Mouse (Mus musculus) urinary bladder, postnatal 25 days (tissue): ENCODE data around the gene Pdlim1.

ENCODE experiments used
- DNase-seq: peaks from one replicate; pipeline ENCODE4 v3.0.0; 2022; ENCODE audit warnings: low spot score

Gene Pdlim1

DNA sequence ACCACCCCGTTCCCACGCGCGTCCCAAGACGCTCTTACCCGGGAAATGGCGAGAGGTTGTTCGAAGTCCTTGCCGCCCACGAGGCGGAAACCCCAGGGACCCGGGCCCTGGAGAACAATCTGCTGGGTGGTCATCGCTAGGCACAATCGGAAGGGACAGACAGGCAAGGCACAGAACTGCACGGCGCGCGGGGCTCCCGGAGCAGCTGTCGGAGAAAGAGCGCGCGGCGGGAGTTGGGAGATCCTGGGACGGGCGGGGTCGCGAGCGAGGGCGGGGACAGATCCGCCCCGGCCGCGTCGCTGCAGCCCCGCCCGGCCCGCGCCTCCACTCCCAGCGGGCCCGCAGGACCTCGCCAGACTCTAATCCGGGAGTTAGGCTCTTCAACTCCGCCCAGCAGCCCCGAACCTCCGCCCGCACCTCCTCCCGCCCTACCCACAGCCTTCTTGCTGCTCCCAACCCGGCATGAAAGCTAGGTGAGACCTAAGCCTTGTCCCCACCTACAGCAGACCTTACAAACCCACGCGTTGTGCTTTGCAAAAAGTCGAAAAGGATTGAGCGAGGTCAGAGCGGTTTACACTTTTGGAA is at the start of gene Pdlim1:
Pdlim1 (minus strand) TSS at position 535 of the 585 bp plus-strand sequence.
- peak; percentile 76 for DNase-seq

DNA sequence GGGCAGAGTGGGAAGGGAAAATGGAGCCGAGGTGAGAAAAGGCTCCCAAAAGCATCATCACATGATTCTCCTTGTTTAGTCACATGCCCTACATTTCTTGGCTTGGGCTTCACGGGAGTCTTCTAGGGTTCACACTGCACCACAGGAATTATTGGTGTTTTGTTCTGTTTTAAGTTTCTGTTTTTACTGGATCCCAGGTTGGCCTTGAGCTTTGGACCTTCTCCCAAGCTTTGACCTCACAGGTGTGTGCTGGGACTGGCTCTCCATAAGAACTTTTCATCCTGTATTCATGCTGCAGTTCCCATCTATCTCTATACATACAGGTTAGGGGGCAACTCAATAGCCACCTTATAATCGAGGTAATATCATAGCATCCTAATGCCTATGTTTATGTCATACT is 47.6 kb upstream of the Pdlim1 start:
- DNase-seq: no peak

DNA sequence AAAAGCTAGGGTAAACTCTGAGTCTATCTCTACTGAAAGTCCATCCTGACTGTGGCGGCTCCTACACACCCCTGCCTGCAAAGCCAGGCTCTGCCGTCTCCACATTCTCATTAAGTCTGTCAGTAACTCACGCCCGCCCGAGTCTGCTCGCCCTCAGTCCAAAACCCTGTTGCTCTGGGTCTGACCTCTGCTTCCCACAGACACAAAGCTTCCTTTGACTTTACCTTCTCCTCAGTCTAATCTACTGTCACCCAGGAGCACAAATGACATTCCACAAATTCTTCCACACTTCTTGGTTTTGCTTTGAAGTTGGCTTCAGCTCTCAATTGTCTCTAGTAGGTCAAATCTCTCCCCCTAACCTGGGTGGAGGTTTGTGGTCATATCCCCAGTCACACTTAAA is 46.9 kb upstream of the Pdlim1 start:
- DNase-seq: no peak

DNA sequence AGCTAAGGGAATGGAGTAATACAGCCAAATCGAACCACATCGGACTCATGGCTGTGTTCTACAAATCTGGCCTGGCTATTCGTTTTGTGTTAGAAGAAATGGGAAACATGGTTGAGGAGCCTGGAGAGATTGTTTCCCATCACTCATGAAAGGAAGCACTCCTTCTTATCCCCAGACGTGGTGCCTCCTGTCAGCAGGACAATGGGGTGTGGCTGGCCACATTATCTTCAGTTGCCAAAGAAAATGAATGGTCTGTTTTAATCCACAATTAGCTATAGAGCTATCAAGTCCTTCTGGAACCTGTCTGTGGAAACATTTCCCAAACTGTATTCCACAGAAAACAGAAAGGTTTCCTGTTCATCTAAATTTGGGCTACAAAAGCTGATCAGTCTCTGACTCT is 45.4 kb upstream of the Pdlim1 start:
- DNase-seq: no peak

DNA sequence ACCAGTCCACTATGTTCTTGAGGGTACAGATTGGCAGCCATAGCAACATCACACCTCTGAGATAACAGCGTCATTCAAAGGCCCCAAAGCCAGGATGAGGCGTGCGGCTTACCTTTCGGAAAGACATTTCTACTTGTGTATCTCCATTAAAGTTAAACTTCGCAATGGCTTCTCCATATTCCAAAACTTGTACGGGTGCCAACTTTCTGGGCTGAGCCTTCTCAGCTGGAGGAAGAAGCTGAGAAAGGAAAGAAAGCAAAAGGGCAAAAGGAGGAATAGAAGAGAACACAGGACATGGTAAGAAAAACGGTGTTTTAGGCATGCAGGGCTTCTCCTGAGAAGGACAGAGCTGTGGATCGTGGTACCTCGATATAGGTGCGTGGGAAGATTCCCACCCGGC is 42.6 kb upstream of the Pdlim1 start:
- no peak for DNase-seq

DNA sequence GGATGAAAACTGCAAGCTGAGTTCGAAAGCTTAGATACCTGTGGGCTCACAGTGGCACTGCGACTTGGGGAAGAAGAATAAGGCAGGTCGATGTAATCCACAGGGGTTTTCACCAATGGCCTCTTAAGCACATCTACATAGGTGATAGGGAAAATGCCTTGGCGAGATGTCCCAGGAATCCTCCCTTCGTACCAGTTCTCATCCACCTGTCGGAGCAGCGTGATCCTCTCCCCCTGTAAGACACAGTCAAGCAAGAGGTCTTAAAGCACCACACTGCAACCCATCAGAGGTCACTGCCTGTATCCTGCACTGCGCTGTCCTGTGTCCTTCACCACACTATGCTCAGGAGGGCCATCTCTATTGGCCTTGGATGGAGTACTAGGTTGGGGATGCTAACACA is 40.0 kb upstream of the Pdlim1 start:
- no peak for DNase-seq

DNA sequence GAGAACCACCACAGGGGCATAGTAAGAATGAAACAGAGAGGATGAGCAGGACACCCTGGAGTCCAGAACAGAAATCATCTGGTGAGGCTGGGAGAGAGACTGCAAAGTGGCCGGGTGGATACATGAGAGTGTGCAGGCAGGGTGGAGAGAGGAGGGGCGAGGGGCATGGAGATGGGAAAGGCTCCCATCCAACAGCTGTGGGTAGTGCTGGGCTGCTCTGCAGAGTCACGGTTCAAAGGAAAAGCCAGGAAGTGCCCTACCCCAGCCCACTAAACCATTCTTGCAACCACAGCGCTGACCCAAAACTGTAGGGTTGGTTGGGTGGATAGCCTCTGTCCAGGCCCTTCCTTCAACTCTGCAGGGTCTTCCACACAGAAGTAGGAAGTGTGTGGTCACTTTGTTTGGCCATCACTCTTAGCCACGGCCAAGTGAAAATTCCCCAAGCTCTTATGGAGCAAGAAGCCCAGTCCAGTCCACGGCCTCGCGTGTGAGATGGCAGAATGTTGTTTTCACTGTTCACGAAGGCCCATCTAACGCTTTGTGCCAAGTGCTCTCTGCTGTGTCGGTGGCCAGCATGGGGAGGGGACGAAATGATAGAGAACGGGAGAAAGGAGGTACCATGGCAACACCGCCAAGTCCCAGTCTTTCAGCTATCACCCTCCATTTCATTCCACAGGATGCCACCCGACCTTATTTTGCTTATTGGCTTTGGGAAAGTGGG is 38.9 kb upstream of the Pdlim1 start:
- no peak for DNase-seq

DNA sequence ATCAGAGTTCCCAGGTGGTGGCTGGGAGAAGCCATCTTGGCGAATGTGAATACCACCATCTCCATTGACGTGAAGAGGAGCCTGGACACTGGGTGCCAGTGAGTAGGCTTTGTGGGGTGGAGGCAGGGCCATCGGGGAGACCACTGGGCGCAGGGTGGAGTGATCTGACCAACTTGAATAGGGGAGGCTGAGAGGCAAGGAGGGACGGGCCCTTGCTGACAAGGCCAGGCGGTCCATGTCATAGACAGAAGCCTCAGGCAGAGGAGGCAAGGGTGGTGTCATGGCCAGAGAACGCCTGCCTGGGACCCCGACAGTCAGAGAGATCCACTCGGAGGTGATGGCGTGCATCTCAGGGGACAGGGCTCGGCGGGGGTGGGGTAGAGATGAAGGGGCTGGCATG is 38.3 kb upstream of the Pdlim1 start:
- DNase-seq: no peak

DNA sequence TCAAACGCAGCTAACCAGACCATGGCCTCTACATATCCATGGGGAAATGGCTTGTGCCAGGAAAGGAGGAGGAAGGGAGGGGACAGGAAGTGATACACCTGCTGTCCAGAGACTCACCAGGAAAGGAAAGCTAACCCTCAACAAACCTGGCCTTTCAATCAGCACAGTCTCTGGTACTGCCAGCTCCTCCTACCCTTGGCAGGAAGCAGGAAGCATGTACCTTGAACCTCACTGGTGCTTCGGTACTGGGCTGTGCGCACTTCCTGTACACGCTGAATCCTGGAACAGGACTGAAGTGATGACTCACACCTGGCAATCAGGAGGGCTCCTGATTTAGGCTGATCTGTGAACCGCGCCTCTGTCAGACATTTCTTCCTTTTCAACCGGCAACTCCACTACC is 35.9 kb upstream of the Pdlim1 start:
- DNase-seq: no peak

DNA sequence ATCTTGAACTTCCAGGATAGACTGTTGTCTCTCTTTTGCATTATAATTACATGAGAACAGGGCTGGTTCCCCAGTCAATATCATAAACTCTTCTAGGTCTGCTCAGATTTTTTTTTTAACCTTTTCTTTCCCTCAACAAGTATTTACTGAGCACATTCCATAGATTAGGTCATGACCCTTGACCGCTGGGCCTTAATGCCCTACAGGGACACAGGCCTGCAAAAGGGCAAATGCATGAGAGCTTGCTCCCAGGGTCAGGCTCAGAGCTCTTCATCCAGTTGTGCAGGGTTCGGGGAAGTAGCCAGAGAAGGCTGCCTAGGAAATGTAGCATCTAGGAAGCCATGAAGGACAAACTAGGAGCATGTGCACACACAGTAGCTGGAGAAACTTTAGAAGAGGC is 35.0 kb upstream of the Pdlim1 start:
- DNase-seq: no peak

DNA sequence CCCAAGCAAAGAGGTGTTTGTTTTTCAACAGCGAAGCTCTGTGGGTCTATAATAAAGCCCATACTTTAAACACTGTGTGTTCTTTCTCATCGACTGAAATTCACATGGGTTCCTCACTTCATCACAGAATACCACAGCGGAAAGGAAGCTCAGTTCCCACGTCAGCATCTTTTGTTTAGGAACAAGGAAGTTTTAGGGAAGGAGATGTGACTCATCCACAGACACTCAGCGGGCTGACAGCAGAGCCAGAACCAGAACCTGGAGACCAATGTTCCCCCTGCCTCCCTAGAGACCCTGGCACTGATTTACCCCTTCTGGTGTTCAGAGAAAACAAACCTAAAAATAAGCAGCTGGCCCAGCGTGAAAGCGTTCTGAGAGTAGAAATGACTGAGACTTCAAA is 33.8 kb upstream of the Pdlim1 start:
- no peak for DNase-seq

DNA sequence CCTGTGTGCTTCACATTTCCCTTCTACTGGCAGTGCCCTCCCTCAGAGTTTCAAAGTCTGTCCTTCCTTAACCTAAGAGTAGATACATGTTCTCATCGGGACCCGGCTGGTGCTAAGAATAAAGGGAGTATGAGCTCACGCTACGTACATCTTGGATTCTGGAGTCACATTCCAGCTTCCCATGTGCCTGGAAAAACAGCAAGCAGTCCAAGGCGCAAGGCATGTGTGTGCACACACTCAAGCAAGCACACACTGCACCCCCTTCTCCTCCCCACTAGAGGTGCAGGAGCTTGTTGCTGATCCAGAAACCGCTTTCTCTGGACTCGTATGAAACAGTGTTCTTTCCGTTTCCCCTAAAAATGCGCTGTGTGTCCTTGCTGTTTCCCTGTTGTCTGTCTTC is 31.3 kb upstream of the Pdlim1 start:
- no peak for DNase-seq

DNA sequence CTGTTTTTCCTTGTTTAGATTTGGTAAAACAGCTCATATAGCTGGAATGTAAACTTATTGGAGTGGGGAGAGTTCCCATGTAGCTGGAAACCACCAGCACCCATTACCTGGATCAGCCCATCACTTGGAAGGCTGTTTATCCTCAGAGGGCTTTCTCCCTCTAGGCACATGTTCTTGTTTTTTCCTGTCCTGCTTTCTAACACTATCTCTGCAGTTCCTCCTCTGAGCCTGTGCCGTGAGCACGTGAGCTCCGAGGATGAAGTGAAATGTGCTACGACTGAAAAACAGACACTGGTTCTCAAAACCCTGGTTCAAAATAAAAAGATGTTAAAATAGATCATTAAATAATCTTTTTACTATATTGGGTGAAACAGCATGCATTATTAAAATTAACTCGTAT is 30.8 kb upstream of the Pdlim1 start:
- no peak for DNase-seq

DNA sequence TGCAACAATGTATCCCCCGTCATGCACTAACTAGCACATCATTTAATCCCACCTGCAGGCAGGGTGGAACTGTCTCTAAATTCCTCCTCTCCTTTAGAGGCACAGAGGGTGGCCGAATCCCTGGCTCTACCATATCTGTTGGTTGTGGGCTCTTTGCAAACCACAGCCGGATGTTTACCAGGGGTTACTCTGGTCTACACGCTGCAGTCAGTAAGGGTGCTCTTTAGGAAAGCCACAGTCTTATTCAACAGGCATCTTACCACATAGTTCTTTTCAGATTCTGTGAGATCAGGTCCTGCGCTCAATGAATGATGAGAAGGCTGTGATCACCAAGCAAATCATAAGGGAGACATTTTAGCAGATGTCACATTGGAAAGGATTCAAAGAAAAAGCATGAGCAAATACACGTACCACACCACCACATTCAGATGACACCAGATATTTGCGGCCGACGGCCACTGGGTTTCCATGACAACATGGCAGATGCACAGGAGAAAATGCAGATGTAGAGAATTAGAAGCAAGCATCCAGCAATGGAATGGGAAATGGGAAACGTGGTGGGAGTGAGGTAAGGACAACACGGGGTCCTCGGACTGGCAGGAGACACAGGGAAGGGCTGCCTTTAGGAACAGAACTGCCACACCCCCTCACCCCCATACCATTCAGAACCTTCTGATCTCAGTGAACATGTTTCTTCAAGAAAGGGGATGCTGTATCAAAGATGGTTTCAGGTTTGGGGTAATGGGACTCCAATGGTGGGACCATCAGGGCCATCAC is 28.5 kb upstream of the Pdlim1 start:
- DNase-seq: no peak

DNA sequence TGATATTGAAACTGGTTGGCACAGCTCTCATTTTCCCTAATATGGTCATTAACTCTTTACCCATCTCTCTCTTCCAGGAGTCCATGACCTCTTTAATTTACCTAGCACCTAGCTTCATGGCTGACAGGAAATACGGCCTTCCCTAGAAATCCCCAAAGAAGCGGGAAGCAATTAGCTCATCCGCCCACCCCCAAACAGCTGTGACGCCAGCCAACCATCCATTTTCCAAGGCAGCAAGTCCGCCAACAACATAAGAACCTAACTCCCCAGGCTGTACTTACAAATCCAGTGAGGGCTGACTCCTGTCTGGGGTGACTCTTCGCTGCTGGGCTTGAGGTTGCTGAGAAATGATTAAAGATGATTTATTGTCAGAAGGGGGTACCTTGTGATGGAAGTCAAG is 27.5 kb upstream of the Pdlim1 start:
- no peak for DNase-seq

DNA sequence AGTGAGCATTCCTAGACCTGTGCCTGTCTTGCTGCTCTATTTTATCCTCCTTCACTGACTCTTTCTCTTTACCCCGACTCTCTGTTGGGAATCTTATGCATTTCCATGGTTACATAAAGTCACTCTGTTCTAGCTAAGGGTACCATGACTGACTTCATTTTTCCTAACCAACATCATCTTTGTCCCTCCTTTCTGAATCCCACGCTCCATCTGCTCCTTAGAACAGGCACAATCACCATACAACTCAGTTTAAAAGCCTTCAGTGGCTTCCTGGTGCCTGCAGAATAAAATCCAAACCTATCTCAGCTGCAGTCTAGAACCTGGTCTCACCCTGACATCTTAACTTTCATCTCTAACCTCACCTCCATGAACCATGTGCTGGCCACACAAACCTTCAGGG is 26.9 kb upstream of the Pdlim1 start:
- DNase-seq: no peak

DNA sequence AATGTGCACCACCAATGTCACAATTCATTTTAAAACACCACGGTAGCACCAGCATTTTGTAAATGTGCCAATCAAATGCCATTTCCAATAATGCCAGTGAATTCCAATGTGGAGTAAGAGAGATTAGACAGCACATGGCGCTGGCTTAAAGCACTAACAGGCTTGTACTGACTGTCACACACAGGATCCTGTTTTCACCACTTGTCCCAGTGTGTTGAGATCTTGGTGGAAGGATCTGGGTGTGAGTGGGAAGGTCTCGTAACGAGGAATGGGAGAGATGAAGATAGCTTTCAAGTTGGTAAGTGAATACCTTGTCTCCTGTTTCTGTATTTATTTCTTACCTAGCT is 26.1 kb upstream of the Pdlim1 start:
- no peak for DNase-seq

DNA sequence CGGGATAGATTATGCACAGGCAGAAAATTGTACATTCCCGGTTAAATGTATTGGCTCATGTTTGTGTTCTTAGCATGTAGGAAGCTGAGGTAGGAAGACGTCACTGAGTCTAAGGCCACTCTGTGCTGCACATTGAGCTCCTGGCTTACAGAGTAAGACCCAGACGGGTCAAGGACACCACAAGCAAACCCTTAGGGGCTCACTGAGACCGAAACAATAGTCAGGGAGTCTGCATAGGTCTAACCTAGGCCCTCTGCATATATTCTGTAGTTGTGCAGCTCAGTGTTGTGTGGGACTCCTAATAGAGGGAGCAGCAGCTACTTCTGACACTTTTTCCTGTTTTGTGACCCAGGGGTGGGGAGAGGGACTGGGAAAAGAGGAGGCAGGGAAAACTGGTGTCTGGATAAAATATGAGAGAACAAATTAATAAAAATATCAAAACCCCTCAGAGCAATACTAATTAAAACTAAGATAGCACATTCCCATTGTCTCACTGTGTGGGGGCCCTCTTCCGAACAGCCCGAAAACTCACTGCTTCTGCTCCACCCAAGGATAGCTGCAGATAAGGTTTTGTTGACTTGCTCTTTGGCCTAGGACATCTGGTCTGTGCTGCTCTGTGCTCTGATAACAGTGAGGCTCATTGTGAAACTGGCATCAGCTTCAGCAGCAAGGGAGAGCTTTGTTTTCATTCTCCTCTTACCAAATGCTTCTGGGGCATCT is 25.6 kb upstream of the Pdlim1 start:
- DNase-seq: no peak

DNA sequence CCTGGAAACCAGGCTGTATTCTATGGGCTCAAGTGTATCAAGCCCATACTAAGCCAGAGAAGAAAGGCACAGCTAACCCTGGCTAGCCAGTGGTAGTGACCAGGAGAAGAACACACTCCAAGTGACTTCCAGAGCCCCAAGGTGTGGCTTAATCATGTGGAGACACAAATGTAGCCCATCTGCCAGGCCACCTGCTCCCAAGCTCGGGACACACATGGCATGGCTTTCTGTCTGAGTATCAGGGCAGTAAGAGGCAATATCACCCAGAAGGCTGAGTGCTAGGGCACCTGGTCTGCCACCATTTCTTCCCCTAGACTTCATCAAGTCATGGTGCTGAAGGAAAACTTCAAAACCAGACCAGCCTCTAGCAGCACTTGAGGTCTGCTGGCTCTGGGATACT is 22.6 kb upstream of the Pdlim1 start:
- no peak for DNase-seq

DNA sequence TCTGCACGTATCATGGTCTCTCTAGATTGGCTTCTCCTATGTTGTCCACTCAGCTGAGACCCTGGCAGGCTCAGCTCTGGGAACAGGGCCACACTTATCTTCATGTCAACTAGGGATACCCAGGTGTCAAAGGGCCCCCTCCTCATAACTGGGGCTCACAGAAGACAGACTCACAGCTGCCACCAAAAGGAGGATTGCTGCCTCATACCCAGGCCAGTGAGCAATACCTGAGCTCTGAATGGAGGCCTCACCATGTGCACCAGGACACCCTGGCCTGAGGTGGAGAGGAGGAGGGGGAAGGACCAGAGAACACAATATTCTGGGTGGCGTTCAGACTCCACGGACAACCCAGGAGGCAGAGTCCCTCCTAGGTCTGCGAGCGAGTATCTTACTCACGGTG is 22.1 kb upstream of the Pdlim1 start:
- no peak for DNase-seq

DNA sequence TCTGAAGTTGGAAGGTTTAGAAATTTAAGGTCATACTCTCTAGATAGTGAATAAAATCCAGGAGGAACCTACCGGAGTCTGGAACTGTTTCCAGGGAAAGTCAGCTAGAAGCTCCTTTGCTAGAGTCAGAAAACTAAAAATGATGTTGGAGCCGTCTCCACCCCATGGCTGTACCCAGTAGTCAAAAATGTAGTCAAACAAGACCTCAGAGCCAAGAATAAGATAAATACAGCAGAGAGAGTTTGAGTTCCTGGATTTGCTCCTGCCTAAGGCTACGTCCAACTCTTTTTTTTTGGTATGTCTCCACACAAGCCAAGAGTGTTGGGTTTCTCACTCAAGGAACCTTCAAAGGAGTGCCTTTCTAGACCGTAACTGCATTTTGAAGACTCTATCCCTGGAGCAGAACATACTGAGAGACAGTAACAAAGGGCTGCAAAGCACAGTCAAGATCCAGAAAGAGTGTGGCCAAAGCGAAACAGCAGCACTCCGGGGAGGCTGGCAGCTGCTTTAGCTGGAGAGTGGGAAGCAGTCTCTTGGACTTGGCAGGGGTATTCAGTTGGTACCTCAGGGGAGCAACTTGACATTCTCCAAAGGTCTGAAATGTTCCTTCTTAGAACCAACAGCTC is 18.6 kb upstream of the Pdlim1 start:
- no peak for DNase-seq

DNA sequence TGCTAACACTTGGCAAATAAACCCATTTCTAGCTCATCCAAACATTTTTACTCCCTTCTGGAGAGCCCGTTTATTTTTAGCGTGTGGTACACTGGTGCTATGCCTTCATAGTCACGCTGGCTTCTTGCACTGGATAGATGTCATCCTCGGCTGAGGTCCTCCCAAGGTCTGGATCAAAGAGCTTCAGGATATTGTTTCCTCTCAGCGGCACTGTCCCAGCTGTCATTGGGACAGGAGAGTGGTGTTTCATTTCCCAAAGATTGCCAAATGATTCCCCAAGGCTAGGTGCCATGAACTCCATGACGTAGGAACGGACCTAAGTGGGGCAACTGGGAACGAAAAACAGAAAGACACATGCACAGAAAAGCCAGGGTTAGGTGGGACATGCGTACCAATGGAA is 16.8 kb upstream of the Pdlim1 start:
- no peak for DNase-seq

DNA sequence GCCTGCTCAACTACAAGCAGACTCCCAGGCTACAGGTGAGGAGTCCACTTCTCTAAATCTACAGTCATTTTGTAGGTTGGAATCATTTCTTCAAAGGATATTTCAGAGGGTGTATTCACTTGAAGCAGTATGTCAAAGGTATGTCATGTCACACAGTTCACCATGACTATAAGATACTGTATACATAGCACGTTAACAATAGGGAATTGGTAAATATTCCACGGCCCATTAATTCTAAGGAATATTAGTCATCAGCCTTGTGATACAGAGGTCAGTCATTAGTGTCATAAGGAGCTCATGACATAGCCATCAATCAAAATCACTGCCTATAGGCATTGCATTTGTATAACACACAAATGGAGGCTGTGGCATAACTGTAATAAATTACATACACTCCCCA is 13.1 kb upstream of the Pdlim1 start:
- DNase-seq: no peak
